Mouse (Mus musculus): ENCODE data around the gene Mmp14.

The Mmp14 gene

DNA sequence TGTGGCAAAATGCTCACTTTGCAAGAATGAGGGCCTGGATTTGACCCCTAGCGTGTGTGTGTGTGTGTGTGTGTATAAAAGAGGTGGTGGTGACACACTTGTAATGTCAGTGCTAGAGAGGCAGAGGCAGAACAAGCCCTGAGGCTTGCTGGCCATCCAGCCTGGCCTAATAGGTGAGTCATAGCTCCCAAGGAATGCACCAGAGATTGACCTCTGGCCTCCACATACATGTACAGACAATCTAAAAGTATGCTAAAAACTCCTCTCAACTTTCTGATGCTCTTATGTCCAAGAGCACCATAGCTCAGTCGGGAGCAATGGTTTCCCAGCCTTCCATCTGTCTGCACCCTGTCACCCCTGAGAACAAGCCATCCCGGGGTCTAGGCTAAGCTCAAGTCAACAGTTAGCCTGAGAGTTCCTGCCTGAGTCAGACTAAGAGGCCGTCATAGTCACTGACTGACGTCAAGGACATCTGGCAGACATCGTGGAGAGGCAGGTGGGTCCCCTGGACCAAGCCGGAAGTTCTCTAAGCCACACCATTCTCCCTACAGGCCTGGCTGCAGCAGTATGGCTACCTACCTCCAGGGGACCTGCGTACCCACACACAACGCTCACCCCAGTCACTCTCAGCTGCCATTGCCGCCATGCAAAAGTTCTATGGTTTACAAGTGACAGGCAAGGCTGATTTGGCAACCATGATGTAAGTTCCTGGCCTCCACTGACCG is 3.9 kb downstream of the Mmp14 start:
- peak; percentile 76 for DNase-seq (ENCODE audit: low read depth)

DNA sequence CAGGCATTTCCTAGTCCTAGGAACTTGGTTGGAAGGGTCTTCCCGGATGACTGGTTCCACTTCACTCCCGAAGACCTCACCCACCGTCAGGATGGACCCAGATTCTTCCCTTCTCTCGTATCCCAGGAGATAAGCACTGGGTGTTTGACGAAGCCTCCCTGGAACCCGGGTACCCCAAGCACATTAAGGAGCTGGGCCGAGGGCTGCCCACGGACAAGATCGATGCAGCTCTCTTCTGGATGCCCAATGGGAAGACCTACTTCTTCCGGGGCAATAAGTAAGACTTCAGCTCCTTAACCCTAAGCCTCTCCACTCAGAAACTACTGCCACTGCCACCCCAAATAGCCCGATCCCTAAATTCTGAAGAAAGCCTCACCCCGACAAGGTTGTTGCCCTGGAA is 7.7 kb downstream of the Mmp14 start:
- DNase-seq (ENCODE audit: low read depth) = no peak

DNA sequence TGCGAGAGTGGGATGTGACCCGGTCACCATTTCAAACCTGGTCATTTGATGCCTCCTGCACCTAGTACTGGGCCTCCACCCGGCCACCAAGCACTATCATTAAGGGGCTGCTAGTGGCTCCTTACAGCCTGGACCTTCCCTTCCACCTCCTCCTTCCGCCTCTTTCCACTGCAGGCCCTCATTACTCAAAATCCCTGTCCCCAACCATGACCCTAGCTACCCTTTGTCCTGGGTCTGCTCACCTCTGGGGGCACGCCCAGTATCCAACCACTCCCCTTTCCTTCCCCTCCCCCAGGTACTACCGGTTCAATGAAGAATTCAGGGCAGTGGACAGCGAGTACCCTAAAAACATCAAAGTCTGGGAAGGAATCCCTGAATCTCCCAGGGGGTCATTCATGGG is 8.2 kb downstream of the Mmp14 start:
- DNase-seq (ENCODE audit: low read depth) = no peak

DNA sequence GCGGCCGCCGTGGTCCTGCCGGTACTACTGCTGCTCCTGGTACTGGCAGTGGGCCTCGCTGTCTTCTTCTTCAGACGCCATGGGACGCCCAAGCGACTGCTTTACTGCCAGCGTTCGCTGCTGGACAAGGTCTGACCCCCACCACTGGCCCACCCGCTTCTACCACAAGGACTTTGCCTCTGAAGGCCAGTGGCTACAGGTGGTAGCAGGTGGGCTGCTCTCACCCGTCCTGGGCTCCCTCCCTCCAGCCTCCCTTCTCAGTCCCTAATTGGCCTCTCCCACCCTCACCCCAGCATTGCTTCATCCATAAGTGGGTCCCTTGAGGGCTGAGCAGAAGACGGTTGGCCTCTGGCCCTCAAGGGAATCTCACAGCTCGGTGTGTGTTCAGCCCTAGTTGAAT is 9.1 kb downstream of the Mmp14 start:
- no peak for DNase-seq (ENCODE audit: low read depth)

DNA sequence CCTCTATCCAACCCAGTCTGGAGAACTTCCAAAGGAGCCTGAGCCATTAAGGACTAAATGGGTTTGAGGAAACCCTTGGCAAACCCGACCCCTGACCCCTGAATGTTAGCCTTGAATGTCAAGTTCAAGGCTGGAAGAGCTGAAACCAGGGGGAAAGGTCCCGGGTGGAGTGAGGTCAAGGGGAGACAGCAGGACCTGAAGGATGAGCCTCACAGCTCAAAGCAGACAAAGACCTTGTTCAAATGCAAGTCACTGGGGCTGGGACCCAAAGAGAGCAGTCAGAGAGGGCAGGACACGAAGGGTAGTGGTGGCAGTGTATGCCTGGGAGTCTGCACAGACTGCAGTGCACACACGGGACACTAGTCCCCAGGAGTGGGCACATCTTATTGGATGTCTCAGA is 10.0 kb downstream of the Mmp14 start:
- peak; percentile 44 for DNase-seq (ENCODE audit: low read depth)

DNA sequence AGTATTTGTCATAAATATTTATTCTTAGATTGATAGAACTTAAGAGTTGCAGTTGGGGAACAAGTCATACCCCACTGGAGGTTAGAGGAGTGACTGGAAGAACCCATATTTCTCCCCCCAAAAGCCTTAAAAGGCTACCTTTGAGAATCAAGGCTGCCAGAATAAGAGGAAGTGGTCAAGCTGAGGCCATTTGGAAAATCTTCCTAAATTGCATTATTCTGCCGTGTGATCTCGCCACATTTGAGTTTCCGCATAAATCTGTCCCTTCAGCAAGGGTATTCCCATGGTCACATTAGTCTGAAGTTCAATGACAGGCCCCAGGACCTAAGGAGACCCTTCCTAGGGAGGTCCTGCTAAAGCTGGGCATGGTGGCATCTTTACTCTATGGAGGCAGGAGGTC is 11.1 kb downstream of the Mmp14 start:
- no peak for DNase-seq (ENCODE audit: low read depth)

DNA sequence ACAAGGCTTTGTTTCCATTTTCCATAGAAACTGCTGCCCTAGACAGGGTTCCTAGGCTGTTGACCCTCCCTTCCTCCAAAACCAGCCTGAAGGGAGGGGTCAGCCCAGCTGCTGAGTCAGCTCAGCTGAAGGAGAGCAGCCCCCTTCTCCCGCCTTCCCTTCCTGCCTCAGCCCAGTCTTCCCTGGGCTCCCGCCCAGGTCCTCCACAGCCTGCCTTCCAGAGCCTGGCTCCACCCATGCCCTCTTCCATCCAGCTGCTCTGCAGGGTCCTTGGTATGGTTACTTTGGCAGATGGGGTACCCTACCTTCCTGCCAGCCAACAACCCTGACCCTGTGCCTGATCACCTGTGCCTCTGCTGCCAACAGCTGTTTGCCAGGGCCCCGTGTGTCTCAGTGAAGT is 11.8 kb downstream of the Mmp14 start:
- DNase-seq (ENCODE audit: low read depth) = peak; percentile 95

DNA sequence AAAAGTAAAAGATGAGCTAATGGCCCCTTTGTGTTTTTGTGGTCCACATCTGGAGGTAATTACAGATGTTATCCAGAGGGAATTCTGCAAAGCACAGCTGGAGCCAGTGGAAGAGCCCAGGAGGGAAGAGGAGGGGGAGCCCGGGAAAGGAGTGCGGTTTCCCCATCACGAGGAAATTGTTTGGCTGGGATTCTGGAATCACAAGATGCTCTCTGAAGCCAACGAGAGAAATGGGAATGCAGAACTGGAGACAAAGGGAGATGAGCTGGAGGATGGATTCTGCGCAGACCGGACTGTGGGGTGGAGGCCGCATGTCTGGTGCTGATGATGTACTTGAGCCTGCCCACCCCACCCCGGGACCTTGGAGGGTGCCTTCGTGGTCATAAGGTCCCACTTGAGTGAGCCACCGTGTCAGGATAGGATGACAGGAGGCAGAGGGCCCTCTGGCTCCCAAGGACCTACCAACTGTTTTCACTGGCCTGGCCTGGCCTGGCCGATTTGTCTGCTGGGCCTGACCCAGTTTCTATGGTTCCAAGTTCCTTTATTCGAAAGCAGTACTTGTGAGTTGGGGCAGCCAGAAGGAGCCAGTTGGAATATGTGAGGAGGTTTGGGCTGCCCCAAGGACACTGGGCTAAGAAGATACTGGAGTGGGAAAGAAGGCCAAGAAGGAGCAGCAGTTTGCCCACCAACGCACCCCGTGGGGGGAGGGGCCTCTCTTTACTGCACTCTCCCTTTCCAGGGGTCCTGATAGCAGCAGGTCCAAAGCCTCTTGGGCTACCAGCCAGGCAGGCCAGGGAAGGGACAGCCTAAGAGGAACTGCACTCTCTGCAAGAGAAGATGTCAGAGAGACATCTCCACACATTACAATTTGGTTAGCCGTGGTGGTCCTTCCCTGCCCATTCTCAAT is 12.6 kb downstream of the Mmp14 start:
- DNase-seq (ENCODE audit: low read depth) = peak; percentile 96

DNA sequence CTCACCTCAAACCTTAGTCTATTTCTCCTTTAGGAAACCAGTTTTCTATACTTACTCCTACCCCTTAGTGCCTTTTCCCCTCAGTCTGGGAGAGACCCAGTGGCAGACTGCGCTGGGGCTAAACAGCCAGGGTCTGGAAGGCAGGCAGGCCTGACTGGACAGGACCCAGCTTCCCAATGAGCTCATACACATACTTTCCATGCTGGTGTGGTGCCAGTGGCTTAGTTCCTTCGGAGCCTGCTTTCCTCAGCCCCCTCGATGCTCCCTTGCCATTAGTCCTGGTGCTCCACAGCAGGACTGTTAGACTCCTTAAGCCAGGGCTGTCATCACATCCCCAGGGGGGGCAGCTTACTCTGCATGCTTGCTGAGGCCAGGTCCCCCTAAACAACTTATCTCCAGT is 14.1 kb downstream of the Mmp14 start:
- peak; percentile 93 for DNase-seq (ENCODE audit: low read depth)

DNA sequence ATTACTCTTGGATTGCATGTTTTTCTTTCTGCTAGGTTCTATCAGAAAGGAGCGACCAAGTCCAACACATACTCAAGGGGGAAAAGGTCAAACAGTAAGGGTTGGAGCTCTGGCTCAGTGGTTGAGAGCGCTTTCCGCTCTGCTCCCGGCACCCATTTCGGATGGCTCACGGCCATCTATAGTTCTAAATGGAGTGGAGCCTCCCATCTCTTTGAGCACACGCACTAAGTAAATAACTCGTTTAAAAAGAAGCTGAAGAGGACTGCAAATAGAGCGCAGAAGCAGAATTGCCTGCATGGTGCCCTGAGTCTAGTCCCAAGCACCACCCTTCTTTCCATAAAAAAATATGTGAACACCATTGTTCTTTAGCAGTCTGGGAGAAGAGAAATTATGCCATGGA is 22.2 kb downstream of the Mmp14 start:
- DNase-seq (ENCODE audit: low read depth) = no peak

DNA sequence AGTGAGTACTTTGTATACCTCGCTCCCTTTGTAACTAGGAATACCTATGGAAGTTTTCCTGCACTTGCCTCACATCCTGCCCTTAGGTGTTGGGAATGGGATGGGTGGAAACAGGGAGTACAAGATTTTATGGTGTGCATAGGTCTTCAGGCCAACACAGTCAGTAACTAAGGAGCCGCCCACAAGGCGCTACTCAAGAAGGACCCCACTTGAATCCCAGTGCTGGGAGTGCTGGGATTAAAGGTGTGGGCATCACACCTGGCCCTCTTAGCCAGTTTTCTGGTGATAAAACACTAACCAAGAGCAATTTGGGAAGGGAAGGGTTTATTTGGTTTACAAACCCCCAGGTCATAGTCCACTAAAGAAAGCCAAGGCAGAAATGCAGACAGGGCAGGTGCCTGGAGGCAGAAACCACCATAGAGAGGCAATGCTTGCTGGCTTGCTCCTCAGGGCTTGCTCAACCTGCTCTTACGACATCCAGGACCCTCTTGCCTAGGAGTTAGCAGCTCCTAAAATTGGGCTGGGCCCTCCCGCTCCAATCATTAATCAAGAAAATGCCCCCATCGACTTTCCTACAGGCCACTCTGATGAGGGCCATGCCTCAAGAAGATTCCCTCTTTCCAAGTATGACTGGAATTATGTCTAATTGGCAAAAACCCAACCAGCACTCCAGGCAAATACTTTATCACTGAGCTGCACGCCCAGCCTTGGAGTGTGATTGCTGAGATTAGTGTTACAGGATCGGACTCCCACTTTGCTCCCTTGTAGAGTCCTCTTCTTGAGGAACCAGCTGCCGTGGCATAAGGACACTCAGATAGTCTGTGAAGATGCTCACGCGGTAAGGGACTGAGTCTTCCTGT is 23.5 kb downstream of the Mmp14 start:
- no peak for DNase-seq (ENCODE audit: low read depth)

DNA sequence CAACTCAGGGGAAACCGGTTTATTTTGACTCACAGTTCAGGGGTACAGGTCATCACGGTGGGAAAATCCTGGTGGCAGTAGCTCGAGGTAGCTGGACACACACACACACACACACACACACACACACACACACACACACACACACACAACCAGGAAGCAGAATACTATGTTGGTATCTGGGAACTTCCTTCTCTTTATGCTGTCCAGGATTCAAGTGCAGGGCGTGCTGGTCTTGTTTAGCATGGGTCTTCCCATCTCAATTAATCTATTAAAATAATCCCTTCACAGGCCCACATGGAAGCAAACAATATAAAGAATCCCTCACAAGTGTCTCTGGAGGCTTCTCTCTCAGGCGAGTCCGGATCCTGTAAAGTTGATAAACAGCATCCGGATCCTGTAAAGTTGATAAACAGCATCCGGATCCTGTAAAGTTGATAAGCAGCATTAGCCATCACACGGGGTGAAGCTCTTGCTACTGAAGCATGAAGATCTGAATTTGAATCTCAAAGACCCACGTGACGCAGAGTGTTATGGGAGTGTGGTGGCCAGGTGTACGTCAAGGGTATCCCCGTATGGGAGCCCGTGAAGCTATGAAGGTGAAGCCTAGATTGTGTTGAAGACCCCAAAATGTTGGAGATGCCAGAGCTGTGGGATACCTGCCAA is 26.6 kb downstream of the Mmp14 start:
- no peak for DNase-seq (ENCODE audit: low read depth)

DNA sequence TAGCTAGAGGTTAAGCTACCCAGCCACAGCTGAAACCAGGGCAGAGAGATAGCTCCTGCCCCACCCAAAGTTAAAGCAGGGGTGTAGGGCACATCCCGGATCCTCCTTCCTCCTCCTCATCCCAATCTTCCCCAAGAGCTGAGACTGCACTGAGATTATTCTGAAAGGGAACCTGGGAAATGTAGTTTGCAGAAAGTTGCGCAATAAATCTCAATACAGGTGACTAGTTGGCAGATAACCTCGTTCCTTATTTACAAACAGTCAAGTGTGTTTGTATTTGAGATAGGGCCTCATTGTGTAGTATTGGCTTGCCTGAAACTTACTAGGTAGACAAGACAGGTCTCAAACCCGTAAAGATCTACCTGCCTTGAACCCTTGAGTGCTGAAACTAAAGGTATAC is 30.7 kb downstream of the Mmp14 start:
- DNase-seq (ENCODE audit: low read depth) = no peak

DNA sequence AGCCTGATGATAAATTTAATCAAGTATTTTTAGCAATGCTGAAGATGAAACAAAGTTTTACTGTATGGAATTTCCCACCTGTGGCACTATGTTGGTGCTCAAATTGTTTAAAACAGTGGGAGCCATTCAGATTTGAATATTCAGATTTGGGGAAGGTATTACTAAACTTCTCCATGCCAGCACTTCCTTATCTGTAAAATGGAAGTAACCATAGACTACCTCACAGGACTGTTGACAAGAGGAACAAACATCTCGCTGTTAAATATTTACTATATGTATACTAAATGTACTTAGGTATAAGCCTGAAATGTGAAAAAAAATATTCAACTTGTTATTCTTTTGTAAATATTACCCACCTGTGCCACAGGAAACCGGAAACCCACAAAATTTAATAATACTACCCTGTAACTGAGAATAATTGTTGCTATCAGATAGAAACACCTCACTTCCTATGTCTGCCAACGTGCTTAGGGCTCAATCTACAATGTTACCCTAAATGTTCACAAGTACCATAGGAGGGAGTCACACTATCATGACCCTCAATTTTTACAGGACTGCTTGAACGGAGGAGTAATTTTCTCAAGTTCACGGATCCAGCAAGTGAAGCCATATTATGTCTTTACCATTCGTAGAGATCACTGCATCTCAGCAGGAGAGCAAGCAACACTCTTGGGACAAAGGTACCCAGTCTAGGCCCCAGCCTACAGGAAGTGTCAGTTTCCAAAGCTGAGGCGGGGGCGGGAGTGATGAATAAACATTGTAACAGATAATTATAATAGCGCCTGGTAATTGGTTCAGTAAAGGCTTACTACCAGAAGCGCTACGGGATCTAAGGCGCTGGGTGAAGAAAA is 31.9 kb downstream of the Mmp14 start:
- no peak for DNase-seq (ENCODE audit: low read depth)

DNA sequence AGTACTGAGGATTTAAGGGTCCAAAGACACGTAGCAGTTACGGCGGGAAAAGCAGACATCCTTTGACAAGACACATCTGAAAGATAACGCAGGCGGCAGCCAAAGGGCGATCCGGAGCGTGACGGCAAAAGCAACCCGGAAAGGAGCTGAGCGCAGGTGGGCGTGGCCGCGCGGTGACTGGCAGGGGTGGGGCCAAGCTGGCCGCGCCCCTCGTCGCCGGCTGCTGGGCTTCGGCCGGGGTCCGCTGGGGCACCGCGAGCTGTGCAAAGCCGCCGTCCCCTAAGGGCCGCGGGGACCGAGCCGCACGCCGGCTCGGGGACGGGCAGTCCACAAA is 32.5 kb downstream of the Mmp14 start, which contains the start of gene Lrp10:
Lrp10 (plus strand) TSS at position 179 of the 334 bp plus-strand sequence.
- peak; percentile 85 for DNase-seq (ENCODE audit: low read depth)

DNA sequence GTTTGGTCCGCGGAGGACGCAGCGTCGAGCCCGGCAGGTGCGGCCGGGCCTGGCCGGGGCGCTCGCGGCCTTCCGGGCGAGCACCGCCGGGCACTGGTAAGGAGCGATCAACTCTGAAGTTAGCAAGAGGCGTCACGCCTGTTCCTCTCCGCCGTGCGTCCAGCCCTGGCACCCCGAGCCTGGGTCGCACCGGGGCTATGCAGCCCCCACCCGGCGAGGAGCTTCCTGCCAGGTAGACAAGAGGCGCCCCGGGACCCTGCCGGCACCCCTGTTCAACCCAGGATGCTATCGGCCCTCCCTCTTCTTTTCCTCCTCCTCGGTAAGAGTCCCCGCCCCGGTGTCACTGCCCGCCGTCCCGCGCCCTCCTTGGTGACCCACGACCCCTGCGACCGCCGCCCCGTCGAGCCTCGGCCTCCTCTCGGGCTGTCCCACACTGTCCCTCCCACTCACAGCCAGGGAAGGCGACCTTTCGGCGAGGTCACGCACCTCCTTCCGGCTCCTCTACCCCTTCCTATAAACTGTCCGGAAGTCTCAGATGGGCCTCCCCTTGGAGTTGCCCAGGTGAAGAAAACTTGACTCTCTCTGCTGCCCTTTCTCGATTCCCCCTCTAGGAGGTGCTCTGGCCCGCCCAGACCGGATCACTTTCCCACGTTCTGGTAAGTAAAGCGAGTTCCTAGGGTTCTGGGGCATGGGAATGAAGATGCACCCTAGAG is 33.0 kb downstream of the Mmp14 start:
- DNase-seq (ENCODE audit: low read depth) = peak; percentile 82

DNA sequence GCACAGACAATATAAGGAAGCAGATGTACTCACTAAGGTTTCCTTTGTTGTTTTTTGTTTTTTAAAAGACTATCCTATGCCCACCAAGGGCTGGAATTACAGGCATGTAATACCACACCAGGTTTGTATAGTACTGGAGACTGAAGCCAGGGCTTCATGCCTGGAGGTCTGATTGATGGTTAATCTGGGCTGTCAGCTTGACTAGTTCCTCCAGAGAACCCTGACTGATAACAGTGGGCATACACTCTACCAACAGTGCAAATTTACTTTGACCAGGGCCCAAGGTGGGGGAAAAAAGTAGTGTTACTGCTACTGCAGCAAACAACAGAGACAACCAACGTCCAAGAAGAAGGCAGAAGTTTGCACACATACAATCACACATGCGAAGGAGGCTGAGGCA is 40.1 kb downstream of the Mmp14 start:
- no peak for DNase-seq (ENCODE audit: low read depth)

DNA sequence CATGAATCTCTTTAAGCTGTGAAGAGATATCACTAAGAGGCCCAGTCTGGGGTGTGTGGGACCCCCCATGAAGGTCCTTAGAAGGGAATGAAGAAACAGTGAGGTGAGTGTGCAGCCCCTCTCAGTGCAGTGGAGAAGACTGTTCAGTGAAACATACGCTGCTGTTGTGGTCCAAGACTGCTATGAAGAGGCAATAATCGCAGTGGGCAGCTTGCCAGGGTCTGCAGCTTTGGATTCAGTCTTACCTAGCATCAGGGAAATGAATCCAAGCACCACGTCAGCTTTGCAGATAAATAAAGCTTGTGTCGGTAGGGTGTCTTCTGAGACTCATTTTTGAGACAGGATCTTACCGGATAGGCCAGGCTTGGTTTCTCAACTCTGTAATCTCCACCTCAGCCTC is 41.3 kb downstream of the Mmp14 start:
- DNase-seq (ENCODE audit: low read depth) = peak; percentile 34

DNA sequence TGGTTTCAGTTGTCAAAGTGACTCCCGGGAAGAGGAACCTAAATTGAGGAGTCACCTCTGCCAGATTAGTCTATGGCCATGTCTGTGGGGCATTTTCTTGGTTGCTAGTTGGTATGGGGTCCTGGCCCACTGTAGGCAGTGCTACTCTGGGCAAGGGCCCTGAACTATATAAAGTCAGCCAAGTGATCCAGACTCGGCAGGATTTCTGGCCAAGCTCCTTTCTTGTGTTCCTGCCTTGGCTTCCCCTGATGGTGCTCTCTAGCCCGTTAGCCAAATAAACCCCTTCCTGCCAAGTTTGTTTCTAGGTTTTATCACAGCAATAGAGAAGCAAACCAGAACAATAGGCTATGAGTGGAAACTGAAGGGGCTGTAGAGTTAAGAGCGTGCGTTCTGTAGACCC is 43.3 kb downstream of the Mmp14 start:
- DNase-seq (ENCODE audit: low read depth) = no peak
